Mouse (Mus musculus): ENCODE measurements around the gene Ntrk2. TPM values are rescaled to one million over a fixed set of nuclear protein-coding genes. Genes with fewer than 3 reads are reported as not detected.
"Not testable (repeated sequence)": the region's sequence is repeated elsewhere in the genome, so short reads cannot be mapped to it uniquely, and the experiment has no call there.

The Ntrk2 gene
- polyA plus RNA-seq, 1 experiment = 65.9 TPM

DNA sequence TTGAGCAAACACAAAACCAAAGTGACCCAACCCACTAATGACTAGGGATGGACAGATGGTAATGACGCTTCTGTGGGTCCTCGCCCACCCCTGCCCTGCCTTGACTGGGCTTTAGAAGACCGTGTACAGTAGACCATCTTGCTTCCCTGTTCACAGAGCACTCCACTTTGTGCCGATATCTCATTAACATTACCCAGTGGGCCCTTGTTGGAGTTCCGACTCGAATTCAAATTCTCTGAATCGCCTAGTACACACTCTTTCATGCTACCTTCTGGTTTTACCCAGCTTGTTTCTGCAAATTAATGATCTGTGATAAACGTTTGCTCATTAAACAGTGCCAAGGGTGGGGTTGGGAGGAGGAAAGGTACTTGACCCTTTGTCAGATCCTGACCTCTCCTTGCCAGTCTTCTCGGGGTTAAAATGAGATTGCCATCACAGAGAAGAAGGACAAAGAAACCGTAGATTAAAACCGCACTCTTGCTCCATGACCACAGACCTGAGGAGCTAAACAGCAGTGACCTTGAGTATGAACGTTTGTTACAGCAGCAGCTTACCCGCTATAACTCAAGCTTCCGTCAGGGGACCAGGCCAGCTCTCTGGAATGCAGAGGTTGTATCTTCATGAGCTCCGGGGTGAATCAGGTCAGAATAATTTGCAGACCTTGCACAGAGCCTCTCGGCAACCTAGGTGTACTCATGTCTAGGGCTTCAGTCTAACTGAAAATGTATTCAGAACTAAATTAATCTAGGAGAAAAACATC is 234.0 kb downstream of the Ntrk2 start:
- no peak for DNase-seq (ENCODE audit: low read depth)

DNA sequence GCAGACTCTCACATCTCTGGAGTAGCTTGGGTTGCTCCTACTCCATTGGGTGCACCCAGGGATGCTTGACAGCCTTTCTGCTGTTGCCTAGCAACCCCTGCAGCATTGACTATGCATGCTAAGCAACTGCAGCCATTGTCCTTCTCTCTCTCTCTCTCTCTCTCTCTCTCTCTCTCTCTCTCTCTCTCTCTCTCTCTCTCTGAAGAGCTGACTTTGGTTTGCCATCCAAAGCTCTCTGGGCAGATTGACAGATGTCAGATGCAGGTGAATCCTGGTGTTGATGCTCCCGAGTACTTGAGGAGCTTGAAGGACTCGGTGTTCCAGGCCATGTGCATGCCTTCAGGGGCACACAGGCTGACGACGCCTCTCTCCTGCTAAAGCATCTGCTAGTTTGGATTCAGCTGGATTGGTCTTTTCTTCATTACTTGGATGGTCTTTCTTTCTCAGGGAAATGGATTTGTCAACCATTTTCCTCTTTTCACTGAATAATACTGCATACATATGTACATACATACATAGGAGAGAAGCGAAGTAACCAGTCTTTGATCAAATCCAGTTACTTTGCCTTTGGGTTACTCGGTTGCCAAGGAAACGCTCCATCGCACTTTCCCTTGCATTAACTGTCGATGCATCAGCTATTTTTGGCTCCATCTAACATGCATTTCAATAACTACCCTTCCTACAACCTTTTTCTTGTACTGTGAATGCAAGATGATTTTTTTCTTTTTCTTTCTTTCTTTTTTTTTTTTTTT is 234.8 kb downstream of the Ntrk2 start:
- no peak for DNase-seq (ENCODE audit: low read depth)

DNA sequence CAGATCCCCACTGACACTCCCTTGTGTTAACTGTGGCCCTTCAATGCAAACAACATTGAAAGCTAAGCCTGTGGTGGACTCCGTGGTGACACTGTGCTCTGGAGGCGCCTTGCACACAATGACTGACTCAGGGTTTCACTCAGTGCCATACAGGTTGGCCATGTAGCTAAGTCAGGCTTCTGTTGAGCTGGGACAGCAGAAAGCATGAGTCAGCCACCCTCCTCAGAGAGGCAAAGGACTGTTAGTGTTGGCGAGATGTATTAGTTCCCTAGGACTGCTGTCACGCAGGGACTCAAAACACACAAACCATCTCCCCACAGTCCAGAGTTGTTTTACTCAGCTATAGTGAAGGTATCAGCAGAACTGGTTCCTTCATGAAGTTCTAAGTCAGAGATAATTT is 245.8 kb downstream of the Ntrk2 start:
- DNase-seq (ENCODE audit: low read depth) = no peak

DNA sequence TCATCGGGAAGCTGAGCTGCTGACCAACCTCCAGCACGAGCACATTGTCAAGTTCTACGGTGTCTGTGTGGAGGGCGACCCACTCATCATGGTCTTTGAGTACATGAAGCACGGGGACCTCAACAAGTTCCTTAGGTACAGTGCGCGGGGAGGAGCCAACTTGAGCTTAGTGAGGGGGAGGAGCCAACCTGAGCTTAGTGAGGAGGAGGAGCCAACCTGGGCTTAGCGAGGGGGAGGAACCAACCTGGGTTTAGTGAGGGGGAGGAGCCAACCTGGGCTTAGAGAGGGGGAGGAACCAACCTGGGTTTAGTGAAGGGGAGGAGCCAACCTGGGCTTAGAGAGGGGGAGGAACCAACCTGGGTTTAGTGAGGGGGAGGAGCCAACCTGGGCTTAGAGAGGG is 248.0 kb downstream of the Ntrk2 start:
- DNase-seq (ENCODE audit: low read depth) = not testable (repeated sequence)

DNA sequence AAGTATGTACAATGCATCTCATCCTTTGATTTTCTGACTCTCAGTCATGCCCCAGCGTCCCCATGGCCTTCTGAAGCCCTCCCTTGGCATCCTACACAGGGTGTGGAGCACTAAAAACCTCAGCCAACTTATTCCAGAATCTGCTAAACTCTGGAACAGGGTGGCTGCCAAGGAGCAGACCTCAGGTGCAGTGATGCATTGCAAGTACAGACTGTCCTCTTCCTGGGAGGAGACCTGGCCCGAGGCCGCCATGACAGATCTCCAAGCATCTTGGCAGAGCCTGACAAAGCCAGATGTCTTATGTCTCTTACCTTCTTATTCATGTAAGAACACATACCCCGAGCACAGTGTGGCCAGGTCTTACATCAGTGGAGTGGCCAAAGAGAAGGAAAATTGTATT is 250.5 kb downstream of the Ntrk2 start:
- no peak for DNase-seq (ENCODE audit: low read depth)

DNA sequence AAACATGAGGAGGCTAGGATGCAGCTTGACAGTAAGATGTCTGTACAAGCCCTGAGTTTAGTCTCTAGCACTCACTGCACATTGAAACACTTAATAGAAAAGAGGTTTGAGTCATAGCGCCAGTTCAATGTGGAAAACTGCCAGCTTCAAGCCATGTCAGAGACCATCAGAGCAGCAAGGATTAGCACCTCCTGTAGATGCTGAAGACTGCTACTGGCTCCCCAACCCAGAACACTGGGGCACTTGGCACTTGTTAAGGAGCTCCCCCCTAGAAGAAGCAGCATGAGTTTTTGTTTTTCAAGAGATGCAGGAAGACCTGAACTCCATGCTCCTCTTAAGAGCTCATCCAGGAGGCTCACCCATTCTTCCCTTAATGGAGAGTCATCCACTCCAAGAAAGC is 251.5 kb downstream of the Ntrk2 start:
- no peak for DNase-seq (ENCODE audit: low read depth)

DNA sequence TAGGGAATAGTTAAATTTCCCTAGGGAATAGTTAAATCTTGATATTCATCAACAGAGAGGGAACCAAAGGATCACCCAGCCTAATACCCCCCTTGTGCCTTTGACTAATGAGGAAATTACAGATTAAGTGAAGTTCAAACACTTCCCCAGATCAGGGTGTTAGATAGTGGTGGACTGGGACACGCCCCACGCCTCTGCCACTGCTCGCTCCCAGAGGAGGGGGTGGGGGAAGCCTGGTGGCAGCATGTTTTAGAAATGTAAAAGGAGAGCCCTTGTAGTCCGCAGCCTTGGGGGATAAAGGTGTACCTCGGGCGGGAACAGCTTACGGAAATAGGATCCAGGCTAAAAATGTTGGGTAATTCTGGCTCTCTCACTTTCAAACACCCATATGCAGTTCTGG is 252.7 kb downstream of the Ntrk2 start:
- DNase-seq (ENCODE audit: low read depth) = no peak

DNA sequence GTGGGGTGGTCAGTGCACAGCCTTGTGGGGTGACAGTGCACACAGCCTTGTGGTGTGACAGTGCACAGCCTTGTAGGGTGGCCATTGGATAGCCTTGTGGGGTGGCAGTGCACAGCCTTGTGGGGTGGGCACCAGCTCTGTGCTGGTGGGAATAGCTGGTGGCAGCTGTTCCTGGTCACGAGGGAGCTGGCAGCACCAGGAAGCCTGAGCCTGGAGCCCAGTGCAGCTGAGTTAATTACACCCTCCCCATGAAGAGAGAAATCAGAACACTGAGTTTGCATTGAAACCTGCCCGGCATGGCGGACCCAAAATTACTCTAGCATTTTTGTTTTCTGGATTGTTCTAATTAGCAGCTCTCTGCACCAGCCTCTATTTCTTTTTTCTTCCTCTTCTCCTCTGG is 259.3 kb downstream of the Ntrk2 start:
- DNase-seq (ENCODE audit: low read depth) = no peak

DNA sequence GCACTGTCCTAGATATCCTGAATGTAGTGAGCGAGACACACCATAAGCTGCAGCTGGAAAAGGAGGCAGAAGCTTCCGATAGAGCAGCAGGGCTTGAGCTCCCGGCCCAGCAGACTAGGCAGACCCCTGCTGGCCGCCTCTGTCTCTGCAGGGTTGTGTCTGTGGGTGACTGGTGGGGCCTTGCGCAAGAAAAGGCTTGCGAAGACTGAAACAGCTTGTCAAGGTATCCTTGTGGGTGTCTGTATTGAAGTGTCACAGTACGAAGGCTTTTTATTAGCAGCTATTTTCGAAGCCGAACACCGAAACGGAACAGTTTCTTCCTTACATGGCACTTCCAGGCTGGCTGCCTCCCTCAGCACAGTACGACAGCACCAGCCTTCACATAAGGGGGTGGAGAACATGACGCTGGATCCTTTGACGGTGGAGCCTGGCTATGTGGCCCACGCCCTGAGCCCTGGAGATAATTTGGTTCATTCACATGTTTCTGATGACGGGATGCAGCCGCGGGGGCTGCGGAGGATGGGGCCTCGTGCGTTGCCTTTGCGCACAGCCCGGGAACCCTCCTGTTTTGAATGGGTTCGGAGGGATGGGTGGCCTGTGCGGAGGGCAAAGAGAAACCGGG is 267.4 kb downstream of the Ntrk2 start:
- peak; percentile 33 for DNase-seq (ENCODE audit: low read depth)

DNA sequence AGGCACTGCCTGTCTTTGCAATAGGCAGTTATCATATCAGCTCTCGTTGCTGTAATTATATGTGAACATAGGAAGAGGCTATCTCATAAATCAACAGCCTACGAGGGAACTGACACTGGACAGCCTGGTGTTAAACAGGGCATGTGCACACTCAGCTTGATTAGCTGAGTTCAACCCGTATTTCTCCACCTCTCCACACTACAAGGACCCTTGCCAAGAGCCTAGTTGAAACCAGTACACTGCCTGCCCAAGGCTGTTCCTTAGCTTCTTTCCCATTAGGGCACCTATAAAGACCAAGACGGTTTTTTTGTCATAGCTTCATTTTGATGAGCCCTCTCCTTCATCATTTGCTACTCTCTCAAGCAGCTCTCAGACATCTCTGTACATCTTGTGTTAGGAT is 270.1 kb downstream of the Ntrk2 start:
- peak; percentile 36 for DNase-seq (ENCODE audit: low read depth)

DNA sequence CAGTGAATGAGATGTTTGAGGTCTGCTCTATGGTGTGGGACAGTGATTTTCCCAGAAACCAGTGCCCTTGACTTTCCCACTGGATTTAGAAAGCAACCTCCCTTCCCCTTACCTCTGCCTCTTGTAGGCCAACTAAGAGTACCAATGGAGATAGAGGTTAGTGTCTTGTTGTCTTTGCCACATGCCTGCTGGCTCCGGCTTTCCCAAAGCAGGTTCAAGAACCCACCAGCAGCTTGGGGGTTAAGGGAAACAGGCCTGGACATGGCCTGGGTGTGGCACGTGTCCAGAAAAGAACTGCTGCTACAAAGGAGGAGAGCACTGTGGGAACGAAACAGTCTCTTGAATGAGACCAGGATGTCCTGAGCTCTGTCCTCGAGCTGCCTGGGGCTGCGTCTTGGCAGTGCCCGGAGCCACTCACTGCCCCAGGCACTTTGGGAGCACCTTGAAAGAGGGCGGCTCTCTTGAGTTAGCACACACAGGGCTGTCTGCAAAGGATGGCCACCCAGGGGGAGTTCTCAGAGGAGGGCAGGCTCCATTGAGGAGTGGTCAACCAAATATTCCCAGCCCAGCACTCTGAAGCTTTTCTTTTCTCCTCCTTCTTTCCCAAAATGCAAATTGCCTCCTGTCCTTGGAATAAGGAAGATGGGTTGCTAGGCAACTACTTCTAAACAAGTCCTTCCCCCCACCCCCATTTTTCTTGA is 273.5 kb downstream of the Ntrk2 start:
- DNase-seq (ENCODE audit: low read depth) = no peak

DNA sequence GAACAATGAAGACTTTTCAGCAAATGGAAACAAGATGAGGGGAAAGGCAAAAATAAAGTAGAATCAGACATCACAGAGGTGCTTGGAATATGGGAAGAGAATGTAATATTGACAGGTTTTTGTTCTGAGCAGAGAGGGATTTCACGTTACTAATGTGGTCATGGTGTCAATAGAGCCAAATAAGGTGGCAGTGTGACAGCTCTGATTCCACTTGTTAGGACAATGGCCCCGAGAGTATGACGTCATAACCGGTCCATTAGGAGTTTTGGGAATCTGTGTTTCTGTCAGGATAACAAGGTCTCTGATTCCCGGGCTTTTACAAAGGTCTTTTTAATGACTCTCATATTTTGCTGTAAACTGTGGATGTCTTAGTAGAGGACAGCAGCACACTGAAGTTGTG is 274.1 kb downstream of the Ntrk2 start:
- no peak for DNase-seq (ENCODE audit: low read depth)

DNA sequence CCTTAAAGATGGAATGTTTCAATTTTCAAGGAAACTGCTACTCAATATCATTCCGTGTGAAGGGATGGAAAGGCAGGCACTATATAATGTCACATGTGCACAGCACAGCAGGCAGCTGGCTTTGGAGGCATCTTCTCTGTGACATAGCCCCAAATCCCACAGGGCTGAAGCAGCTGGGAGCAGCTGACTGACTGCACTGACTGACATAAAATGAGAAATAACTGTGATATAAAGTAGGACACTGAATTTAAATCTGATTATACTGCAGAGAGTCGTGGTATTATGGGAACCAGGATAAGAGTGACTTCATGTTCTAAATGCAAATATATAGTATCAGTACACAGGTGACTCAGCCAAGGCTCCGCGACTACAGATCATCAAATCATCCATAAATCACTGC is 282.6 kb downstream of the Ntrk2 start:
- DNase-seq (ENCODE audit: low read depth) = no peak

DNA sequence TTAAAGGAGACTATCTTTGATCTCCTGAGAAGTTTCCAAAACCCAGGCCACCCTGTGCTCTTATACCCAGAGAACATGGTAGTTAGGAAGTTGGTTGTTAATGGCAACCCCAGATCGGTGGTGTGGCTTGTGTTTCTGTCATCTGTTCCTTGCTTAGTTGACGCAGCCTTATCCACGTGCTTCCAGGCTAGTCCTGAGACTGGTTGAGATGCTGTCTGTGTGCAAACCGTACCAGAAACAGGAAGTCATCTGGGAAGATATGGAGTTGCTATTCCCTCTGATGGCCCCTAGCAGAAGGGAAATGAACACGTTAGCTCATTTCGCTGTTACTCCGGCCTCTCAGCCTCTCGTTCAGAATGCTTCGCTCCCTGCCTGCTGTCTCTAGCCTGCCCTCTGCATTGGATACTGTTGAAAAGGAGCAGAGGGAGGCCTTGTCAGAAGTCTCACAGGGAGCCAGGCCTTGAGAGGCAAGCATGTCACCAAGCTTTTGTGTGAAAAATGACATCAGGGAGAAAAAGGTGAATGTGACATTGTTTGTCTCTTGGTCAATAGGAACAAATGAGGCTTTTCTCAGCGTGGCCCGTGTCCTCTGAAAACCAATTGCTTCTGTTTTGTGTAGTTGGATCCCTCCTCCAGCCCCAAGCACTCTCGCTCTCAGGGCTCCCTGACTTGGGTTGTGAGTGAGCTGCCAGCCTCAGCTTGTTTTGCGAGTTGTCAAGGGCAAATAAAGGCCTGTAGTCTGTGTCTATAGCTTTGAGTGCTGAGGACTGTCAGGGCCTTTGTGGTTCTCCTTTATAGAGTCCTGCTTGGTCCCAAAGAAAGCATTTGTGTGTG is 285.0 kb downstream of the Ntrk2 start:
- no peak for DNase-seq (ENCODE audit: low read depth)

DNA sequence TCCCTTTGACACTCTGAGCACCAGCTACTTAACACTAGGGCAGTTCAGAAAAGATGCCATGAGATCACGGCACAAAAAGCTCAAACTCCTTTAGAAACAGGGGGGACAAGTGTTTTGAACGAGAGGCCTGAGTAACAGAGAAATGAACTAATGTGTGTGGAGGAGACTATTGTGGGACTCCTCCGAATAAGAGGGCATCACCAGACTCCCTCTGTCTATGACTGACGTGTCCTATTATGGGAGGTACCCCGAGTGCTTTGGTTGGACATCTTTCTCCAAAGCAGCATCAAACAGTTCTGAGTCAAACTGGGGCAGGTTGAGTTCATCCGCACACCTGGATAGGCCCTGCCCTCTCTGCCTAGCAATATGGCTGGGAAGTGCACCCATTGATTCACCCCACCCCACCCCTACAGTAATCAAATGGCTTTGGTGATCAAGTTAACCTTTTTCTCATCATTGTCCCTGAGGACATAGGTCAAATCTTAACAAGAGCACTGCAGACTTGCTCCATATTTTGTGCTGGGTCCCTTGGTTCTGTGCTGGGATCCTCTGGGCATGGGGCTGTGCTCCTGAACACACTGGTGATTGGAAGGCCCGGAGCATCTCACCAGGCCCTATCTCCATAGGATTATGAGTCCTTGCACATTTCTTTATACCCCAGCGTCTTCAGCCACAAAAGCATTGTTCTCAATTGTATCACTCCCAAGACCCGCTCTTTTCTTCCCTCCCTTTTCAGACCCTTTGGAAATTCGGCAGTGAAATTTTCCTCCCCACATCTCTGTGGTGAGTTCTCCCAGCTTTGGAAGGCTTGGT is 285.9 kb downstream of the Ntrk2 start:
- DNase-seq (ENCODE audit: low read depth) = no peak

DNA sequence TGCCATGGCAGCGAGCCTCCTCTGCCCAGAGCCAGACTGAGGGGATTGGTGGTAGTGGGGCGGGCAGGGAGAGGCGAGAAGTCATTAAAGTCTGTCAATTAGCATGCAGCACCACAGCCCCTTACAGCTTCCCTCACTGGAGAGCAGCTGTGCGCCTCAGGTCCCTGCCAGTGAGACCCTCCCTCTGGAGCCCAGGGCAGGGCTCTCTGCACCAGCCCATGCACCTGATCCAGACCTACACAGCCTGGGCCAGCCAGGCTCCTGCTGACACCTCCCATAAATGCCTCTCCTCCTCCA is 286.4 kb downstream of the Ntrk2 start:
- no peak for DNase-seq (ENCODE audit: low read depth)

DNA sequence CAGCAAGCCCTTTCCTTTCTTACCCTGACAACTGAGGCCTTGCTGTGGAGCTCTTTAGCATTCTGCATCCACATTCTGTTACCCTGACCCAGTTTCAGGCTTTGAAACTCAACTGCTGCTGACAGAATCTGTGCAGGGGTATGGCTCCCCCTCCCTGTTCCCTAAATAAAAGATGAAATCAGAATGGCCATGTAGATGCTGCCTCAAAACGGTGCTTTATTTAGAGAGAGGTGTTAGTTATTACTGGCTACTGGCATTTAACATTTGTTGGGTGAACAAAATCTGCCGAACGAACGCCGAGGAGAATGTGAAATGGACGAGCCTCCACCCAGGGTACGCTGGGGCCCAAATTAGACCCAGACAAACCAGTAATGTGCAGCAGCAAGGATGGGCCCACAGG is 288.4 kb downstream of the Ntrk2 start:
- DNase-seq (ENCODE audit: low read depth) = no peak

DNA sequence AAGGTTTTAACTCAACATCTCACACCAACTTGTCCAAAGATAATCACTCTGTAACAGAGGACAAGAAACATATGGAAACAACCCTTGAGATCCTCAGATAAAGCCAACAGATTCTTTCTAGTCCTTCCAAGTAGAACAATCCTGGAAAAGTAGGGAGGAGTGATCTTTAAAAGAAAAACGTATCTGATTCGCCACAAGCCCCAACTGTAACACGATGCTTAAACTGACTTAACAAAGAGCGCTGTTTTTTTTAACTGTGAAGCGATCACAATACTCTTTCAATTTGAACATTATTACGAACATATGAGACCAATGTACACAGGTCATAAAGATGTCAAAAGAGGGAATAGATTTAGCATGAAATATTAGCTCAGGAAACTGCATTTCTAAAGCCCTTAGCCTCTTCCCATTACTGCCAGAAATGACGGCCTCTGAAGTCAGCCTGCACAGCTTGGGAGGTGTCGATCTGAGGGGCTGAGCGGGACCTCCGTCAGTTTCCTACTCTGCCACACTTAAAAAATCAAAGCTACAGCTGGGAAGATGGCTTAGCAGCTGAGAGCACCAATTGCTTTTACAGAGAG is 289.5 kb downstream of the Ntrk2 start:
- no peak for DNase-seq (ENCODE audit: low read depth)

DNA sequence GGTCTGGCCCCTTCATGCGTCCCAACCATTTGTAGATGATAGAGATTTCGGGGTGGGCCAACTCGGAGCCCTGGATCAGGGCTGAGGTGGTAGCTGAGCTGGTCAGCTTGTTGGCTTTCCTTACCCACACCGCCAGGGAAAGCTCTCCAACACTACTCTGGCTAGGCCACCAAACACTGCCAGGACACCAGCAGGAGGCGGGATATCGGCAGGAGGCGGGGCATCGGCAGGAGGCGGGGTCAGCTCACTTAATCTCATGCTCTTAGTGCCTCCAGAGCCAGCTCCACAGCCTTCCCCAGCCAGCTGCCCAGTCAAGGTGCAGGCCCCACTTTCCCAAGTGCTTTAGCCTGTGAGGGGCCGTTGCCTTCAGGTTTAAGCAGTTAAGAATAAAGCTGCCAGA is 293.7 kb downstream of the Ntrk2 start:
- DNase-seq (ENCODE audit: low read depth) = no peak

DNA sequence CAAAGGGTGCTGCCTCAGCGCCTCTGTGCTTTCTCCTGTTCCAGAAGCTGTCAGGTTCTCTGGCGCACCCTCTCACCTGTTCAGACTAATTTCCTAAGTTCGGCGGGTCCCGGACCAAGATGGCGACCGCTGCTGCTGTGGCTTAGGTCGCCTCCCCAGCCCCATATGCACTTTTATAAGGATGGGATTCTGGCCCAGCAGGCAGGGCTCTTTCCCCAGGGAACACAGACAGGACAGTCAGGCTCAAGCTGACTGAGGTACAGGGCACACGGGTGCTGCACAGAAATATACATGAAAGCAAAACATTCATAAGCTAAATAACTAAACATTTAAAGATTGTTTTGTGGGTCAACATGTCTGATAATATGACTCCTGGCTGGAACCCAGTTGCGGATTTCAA is 301.4 kb downstream of the Ntrk2 start:
- not testable (repeated sequence) for DNase-seq (ENCODE audit: low read depth)
